ENCODE assay signal across 22 mouse cellular contexts in the genomic region with DNA sequence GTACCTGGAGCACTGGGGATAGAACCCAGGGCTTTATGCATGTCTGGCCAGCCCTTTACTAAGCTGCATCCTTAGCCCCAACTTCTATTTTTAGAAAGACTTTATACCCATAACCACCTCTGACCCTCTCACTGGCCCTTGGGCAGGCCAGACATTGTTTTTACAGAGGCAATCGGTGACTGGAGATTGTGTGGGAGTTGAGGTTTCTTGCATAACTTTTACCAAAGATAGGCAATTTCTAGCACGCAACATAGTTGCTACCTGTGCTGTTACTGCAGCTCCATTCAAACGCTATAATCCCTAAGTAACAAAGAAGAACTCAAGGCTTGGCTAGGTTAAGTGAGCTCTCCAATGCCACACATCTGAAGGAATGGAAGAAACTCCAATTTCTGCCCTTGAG. TPM values are rescaled to one million over a fixed set of nuclear protein-coding genes. Genes with fewer than 3 reads are reported as not detected.
A peak's percentile ranks its signal among the peaks of the same experiment; 100 is the strongest.
DNase-seq lines count a peak whose midpoint lies in the region; ATAC-seq and TF ChIP-seq lines count a peak whose summit lies in the region.
"Had no signal": no experiment of that assay in that cellular context is flagged by ENCODE, and none has a peak within 500 bp of the region (broad histone marks: within the 10 kb centered on the region; RNA-seq: fewer than 3 reads in every experiment).

No protein-coding gene starts in this region.

- no peak overlapping the region for H3K9ac ChIP-seq in liver, embryonic 16.5 days (ENCODE audit: low read depth, low read length)
- no peak overlapping the region for H3K9ac ChIP-seq in limb, embryonic 14.5 days (ENCODE audit: low read depth, low read length, severe bottlenecking)
- H3K9ac ChIP-seq in kidney, embryonic 16.5 days (replicated peaks; ENCODE audit: low read length): no peak overlapping the region
- H3K9ac ChIP-seq: forebrain, postnatal 0 days; hindbrain, embryonic 14.5 days; lung, embryonic 14.5 days; neural tube, embryonic 15.5 days had no signal

- peak; percentile 19; the same call in 1 of the 2 replicates for ATAC-seq in liver, embryonic 16.5 days (ENCODE audit: low read depth)
- no peak for ATAC-seq in limb, embryonic 14.5 days (ENCODE audit: low FRiP score, low read depth)
- ATAC-seq in kidney, embryonic 16.5 days (ENCODE audit: low FRiP score, low TSS enrichment): no peak
- ATAC-seq: forebrain, postnatal 0 days had no signal

- intact Hi-C loops in heart, postnatal 10 days (cut with DNase I): no loop called here

- H3K27ac ChIP-seq in liver, embryonic 16.5 days (ENCODE audit: low read length): no peak overlapping the region
- peak overlapping the region; percentile 90 for H3K27ac ChIP-seq in limb, embryonic 14.5 days (replicated peaks; ENCODE audit: low read depth, low read length)
- H3K27ac ChIP-seq in kidney, embryonic 16.5 days (ENCODE audit: low read length): no peak overlapping the region
- H3K27ac ChIP-seq: hindbrain, embryonic 14.5 days; kidney, postnatal 0 days; layer of hippocampus, adult 2 months; neural tube, embryonic 15.5 days had no signal

- WGBS in liver, embryonic 16.5 days (ENCODE audit: insufficient replicate concordance): 34% methylated on average over 3 of the region's 3 CpGs
- 38% methylated on average over 3 of the region's 3 CpGs for WGBS in limb, embryonic 14.5 days
- WGBS in kidney, embryonic 16.5 days: 37% methylated on average over 3 of the region's 3 CpGs

- H3K27me3 ChIP-seq in liver, embryonic 16.5 days (ENCODE audit: control insufficient read depth, insufficient read depth, low read depth, low read length): no peaks in the 10 kb centered on the region; the same call in 1 of the 2 replicates
- no peaks in the 10 kb centered on the region for H3K27me3 ChIP-seq in limb, embryonic 14.5 days (ENCODE audit: control insufficient read depth, insufficient read depth, low read length)
- no peaks in the 10 kb centered on the region for H3K27me3 ChIP-seq in kidney, embryonic 16.5 days (ENCODE audit: insufficient read depth, low read length)
- H3K27me3 ChIP-seq: neural tube, embryonic 15.5 days had no signal

- no peak overlapping the region for H3K4me2 ChIP-seq in liver, embryonic 16.5 days (ENCODE audit: low read depth, low read length)
- 0 out of 2 replicates have a peak overlapping the region, but pooled peaks have one; percentile 27 for H3K4me2 ChIP-seq in limb, embryonic 14.5 days (replicated peaks; ENCODE audit: low read depth, low read length, severe bottlenecking)
- no peak overlapping the region for H3K4me2 ChIP-seq in kidney, embryonic 16.5 days (replicated peaks; ENCODE audit: low read depth, low read length)
- H3K4me2 ChIP-seq: hindbrain, embryonic 14.5 days; liver, embryonic 11.5 days; lung, embryonic 14.5 days; midbrain, embryonic 11.5 days; neural tube, embryonic 15.5 days had no signal

- H3K9me3 ChIP-seq in liver, embryonic 16.5 days (replicated peaks; ENCODE audit: control insufficient read depth, low read length): no peaks in the 10 kb centered on the region
- H3K9me3 ChIP-seq in limb, embryonic 14.5 days (ENCODE audit: control insufficient read depth, low read length): no peaks in the 10 kb centered on the region
- H3K9me3 ChIP-seq in kidney, embryonic 16.5 days (ENCODE audit: low read length): no peaks in the 10 kb centered on the region
- H3K9me3 ChIP-seq: neural tube, embryonic 15.5 days had no signal

- DNase-seq in liver: no peak
- peak; percentile 88 for DNase-seq in fat pad, adult 2 months (ENCODE audit: extremely low read depth, low read depth, low spot score)
- no peak for DNase-seq in limb, embryonic 14.5 days (ENCODE audit: low spot score)
- no peak for DNase-seq in heart, postnatal 10 days
- DNase-seq in left cerebral cortex, adult 8-10 months (ENCODE audit: low spot score in 2 of 2): no peak
- no peak for DNase-seq in frontal cortex, postnatal 25 days (ENCODE audit: low spot score in 2 of 2)
- DNase-seq: adrenal gland, adult 8-10 months; cerebellum, adult 11 months; cerebellum, postnatal 36 days; forebrain, postnatal 0 days; lung, embryonic 14.5 days; right cerebral cortex, postnatal 25 days; thymus, postnatal 4 days had no signal

- no peak for TF ChIP-seq POLR2A in limb, embryonic 14.5 days (IDR thresholded peaks at IDR 0.05; ENCODE audit: borderline replicate concordance, extremely low read depth, insufficient read depth, insufficient read length)

- H3K4me3 ChIP-seq in liver, embryonic 16.5 days (ENCODE audit: low read depth, low read length): no peak overlapping the region
- H3K4me3 ChIP-seq in limb, embryonic 14.5 days (replicated peaks; ENCODE audit: low read length): no peak overlapping the region
- H3K4me3 ChIP-seq in kidney, embryonic 16.5 days (ENCODE audit: low read length): no peak overlapping the region
- H3K4me3 ChIP-seq: layer of hippocampus, adult 2 months; neural tube, embryonic 15.5 days had no signal

- no peaks in the 10 kb centered on the region for H3K4me1 ChIP-seq in liver, embryonic 16.5 days (ENCODE audit: control insufficient read depth, low read depth, low read length)
- peaks cover 42% of the 10 kb centered on the region for H3K4me1 ChIP-seq in limb, embryonic 14.5 days (ENCODE audit: control insufficient read depth, insufficient read depth, low read length)
- peaks cover 20% of the 10 kb centered on the region; the same call in 1 of the 2 replicates for H3K4me1 ChIP-seq in kidney, embryonic 16.5 days (ENCODE audit: insufficient read depth, low read length)
- H3K4me1 ChIP-seq: neural tube, embryonic 15.5 days had no signal

- H3K36me3 ChIP-seq in liver, embryonic 16.5 days (ENCODE audit: control insufficient read depth, insufficient read depth): no peaks in the 10 kb centered on the region
- H3K36me3 ChIP-seq in limb, embryonic 14.5 days (ENCODE audit: control insufficient read depth, insufficient read depth, low read length): no peaks in the 10 kb centered on the region
- H3K36me3 ChIP-seq in kidney, embryonic 16.5 days (ENCODE audit: insufficient read depth, low read length): no peaks in the 10 kb centered on the region
- H3K36me3 ChIP-seq: neural tube, embryonic 15.5 days had no signal

RNA-seq across cellular contexts. Expression of gene Tns4, which starts 7.5 kb away (rescaled TPM):
- polyA plus RNA-seq in liver, embryonic 16.5 days (2015; fragmentation: Nextera tagmentation; extraction: Ambion mirVana): 0.19 and 0.21 TPM in 2 replicates
- polyA plus RNA-seq in limb, embryonic 14.5 days (2012; rRNA removed): 1.6 and 1.7 TPM in 2 replicates
- polyA plus RNA-seq in limb, embryonic 14.5 days (2014; fragmentation: Nextera tagmentation; extraction: Ambion mirVana): 1.5 and 2.5 TPM in 2 replicates
- under 1 TPM; 0.12 TPM for total RNA-seq in heart, postnatal 10 days (2021)
- 0.17 and 0.22 TPM in 2 replicates for polyA plus RNA-seq in kidney, embryonic 16.5 days (2015; fragmentation: Nextera tagmentation; extraction: Ambion mirVana)
- total RNA-seq in left cerebral cortex, adult 8-10 months (2022): under 1 TPM; 0.22 to 0.72 (median 0.44) TPM
- total RNA-seq: gastrocnemius, adult 8-10 months; layer of hippocampus, adult 2 months had no signal
- polyA plus RNA-seq: forebrain, postnatal 0 days; liver, embryonic 11.5 days had no signal

RNA-seq across cellular contexts. Expression of gene Igfbp4, which starts 40.5 kb away (rescaled TPM):
- polyA plus RNA-seq in liver, embryonic 16.5 days (2015; fragmentation: Nextera tagmentation; extraction: Ambion mirVana): 277 and 302 TPM in 2 replicates
- polyA plus RNA-seq in limb, embryonic 14.5 days (2012; rRNA removed): 942 and 1,029 TPM in 2 replicates
- polyA plus RNA-seq in limb, embryonic 14.5 days (2014; fragmentation: Nextera tagmentation; extraction: Ambion mirVana): 1,086 and 1,234 TPM in 2 replicates
- total RNA-seq in heart, postnatal 10 days (2021): 100 to 1,000 TPM; 192 to 218 TPM
- polyA plus RNA-seq in kidney, embryonic 16.5 days (2015; fragmentation: Nextera tagmentation; extraction: Ambion mirVana): 771 and 832 TPM in 2 replicates
- 10 to 100 TPM; 66.1 to 77.1 (median 71.3) TPM for total RNA-seq in left cerebral cortex, adult 8-10 months (2022)

RNA-seq across cellular contexts. Expression of gene Top2a, which starts 57.6 kb away (rescaled TPM):
- 189 and 201 TPM in 2 replicates for polyA plus RNA-seq in liver, embryonic 16.5 days (2015; fragmentation: Nextera tagmentation; extraction: Ambion mirVana)
- 98.2 and 134 TPM in 2 replicates for polyA plus RNA-seq in limb, embryonic 14.5 days (2012; rRNA removed)
- polyA plus RNA-seq in limb, embryonic 14.5 days (2014; fragmentation: Nextera tagmentation; extraction: Ambion mirVana): 205 and 209 TPM in 2 replicates
- total RNA-seq in heart, postnatal 10 days (2021): 10 to 100 TPM; 53.3 to 57.0 TPM
- 213 and 252 TPM in 2 replicates for polyA plus RNA-seq in kidney, embryonic 16.5 days (2015; fragmentation: Nextera tagmentation; extraction: Ambion mirVana)
- total RNA-seq in left cerebral cortex, adult 8-10 months (2022): 1 to 10 TPM in 3 of 4 experiments, under 1 TPM in 1; 0.94 to 2.5 (median 1.4) TPM
